Mouse (Mus musculus) lung, postnatal 25 days (tissue): ENCODE measurements at regions not wholly inside any gene's neighbourhood (a gene's known extent, or its start where the extent isn't known, plus 50 kb on each side); places are given as distances from the start of the nearest gene placed in this dataset.
"Not testable (repeated sequence)": the region's sequence is repeated elsewhere in the genome, so short reads cannot be mapped to it uniquely, and the experiment has no call there.

Experiments used
- DNase-seq: peaks from one replicate; pipeline ENCODE4 v3.0.0; 2022; ENCODE audit warnings: low spot score

GRCm38 (mm10) chr12:115312604-115313003 lies 734.9 kb upstream of the Zfp386 start:
- not testable (repeated sequence) for DNase-seq

GRCm38 (mm10) chr12:115320641-115321040 lies 726.9 kb upstream of the Zfp386 start:
- not testable (repeated sequence) for DNase-seq

GRCm38 (mm10) chr12:115328439-115328838 lies 719.1 kb upstream of the Zfp386 start:
- DNase-seq, result no peak

- not testable (repeated sequence) for DNase-seq
Measured at GRCm38 (mm10) chr12:115334770-115335169, 712.8 kb upstream of the Zfp386 start.

- no peak for DNase-seq
Measured at GRCm38 (mm10) chr12:115336594-115336993, 710.9 kb upstream of the Zfp386 start.

GRCm38 (mm10) chr12:115346112-115346511 lies 701.4 kb upstream of the Zfp386 start:
- DNase-seq, result not testable (repeated sequence)

GRCm38 (mm10) chr12:115359050-115359449 lies 688.5 kb upstream of the Zfp386 start:
- not testable (repeated sequence) for DNase-seq

- not testable (repeated sequence) for DNase-seq
Measured at GRCm38 (mm10) chr12:115365628-115366027, 681.9 kb upstream of the Zfp386 start.

- not testable (repeated sequence) for DNase-seq
Measured at GRCm38 (mm10) chr12:115371784-115372183, 675.7 kb upstream of the Zfp386 start.

- DNase-seq, result not testable (repeated sequence)
Measured at GRCm38 (mm10) chr12:115373056-115373455, 674.5 kb upstream of the Zfp386 start.

GRCm38 (mm10) chr12:115386479-115386878 lies 661.0 kb upstream of the Zfp386 start:
- DNase-seq, result not testable (repeated sequence)

- DNase-seq, result no peak
Measured at GRCm38 (mm10) chr12:115404116-115404515, 643.4 kb upstream of the Zfp386 start.

GRCm38 (mm10) chr12:115404657-115405056 lies 642.9 kb upstream of the Zfp386 start:
- no peak for DNase-seq

- DNase-seq, result not testable (repeated sequence)
Measured at GRCm38 (mm10) chr12:115446247-115446646, 601.3 kb upstream of the Zfp386 start.

GRCm38 (mm10) chr12:115452626-115453025 lies 594.9 kb upstream of the Zfp386 start:
- DNase-seq, result not testable (repeated sequence)

- DNase-seq, result not testable (repeated sequence)
Measured at GRCm38 (mm10) chr12:115464777-115465176, 582.7 kb upstream of the Zfp386 start.

- not testable (repeated sequence) for DNase-seq
Measured at GRCm38 (mm10) chr12:115468015-115468414, 579.5 kb upstream of the Zfp386 start.

- not testable (repeated sequence) for DNase-seq
Measured at GRCm38 (mm10) chr12:115468569-115468968, 579.0 kb upstream of the Zfp386 start.

- DNase-seq, result no peak
Measured at GRCm38 (mm10) chr12:115498865-115499264, 548.7 kb upstream of the Zfp386 start.

GRCm38 (mm10) chr12:115507285-115507684 lies 540.2 kb upstream of the Zfp386 start:
- not testable (repeated sequence) for DNase-seq

GRCm38 (mm10) chr12:115508615-115509342 lies 538.7 kb upstream of the Zfp386 start:
- not testable (repeated sequence) for DNase-seq

GRCm38 (mm10) chr12:115518778-115519541 lies 528.6 kb upstream of the Zfp386 start:
- not testable (repeated sequence) for DNase-seq

- no peak for DNase-seq
Measured at GRCm38 (mm10) chr12:115527065-115527464, 520.5 kb upstream of the Zfp386 start.
